Mouse (Mus musculus) lung, adult 2 months (tissue): ENCODE data around the gene Tnrc6b.

Experiments used
- CTCF ChIP-seq: fragments of 200-500 bp; IDR thresholded peaks from 2 replicates; pipeline ENCODE4 v1.5.1; 2011; ENCODE audit warnings: mild to moderate bottlenecking, low read length, control low read depth; ENCODE audit not compliant: insufficient read depth
- POLR2A ChIP-seq: fragments of 200-500 bp; IDR thresholded peaks from 2 replicates; pipeline ENCODE4 v1.6.1; 2011; ENCODE audit warnings: low read depth, mild to moderate bottlenecking, control low read depth, low read length, borderline replicate concordance; ENCODE audit errors: extremely low read depth

- TF ChIP-seq POLR2A (no peak), CTCF (no peak)
These were observed 51.5 kb downstream of the Tnrc6b start for GRCm38 (mm10) chr15:80762621-80763020.
